Mouse (Mus musculus) liver, postnatal 0 days (tissue): ENCODE measurements at regions not wholly inside any gene's neighbourhood (a gene's known extent, or its start where the extent isn't known, plus 50 kb on each side); places are given as distances from the start of the nearest gene placed in this dataset.

ENCODE experiments used
- CTCF ChIP-seq: sonication (generic); IDR thresholded peaks from 2 replicates; pipeline ENCODE4 v1.5.1; 2016; ENCODE audit warnings: antibody characterized with exemption, low read depth
- EP300 ChIP-seq: IDR thresholded peaks from 2 replicates; pipeline ENCODE4 v1.6.1; 2016; ENCODE audit warnings: antibody characterized with exemption, low read depth, mild to moderate bottlenecking

DNA sequence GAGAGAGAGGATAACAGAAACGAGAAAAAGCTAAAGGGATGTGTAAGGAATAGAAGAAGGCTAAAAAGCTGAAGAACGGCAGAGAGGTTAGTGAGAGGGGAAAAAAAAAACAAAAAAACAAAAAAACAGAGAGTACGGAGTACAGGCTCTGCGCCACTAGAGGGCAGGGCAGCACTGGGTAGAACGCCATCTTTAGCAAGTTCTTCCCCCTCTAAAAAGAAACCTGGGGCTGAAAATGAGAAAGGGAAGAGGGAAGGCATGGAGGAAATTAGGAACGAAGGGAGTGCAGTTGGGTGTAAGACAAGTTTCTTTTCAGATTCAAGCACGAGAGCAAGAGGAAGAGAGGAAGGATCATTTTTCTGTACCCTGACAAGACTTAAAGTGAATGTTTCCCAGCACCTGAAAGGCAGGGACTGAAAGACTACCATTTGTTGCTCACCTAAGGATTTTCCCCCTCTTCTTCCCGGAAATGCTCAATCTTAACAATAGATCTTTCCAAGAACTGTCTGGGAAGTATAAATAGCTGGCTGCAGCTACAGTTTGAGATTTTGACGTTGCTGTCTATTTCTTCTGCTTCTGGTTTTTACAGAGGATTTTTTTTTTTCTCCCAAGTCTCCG, 195.6 kb downstream of the Fam198b start:
- TF ChIP-seq CTCF: peak; percentile 80
- no peak for TF ChIP-seq EP300
